Mouse (Mus musculus) ES-E14 (cell line): ENCODE results near the gene Noc3l. TPM values are rescaled to one million over a fixed set of nuclear protein-coding genes. Genes with fewer than 3 reads are reported as not detected.

Experiments
- DNase-seq: peaks from one replicate; pipeline ENCODE4 v3.0.0-alpha.2; 2013; ENCODE audit warnings: low read depth, low spot score
- H3K27ac ChIP-seq: 2 replicates; pipeline ENCODE4 v1.5.1; 2012; ENCODE audit warnings: low read depth, mild to moderate bottlenecking, low read length, moderate library complexity, mixed read lengths; ENCODE audit not compliant: poor library complexity, insufficient read depth, severe bottlenecking
- H3K36me3 ChIP-seq: 2 replicates; pipeline ENCODE4 v1.6.1; 2012; ENCODE audit warnings: mild to moderate bottlenecking, low read length, moderate library complexity, mixed read lengths; ENCODE audit not compliant: control insufficient read depth, poor library complexity, insufficient read depth, severe bottlenecking
- H3K4me1 ChIP-seq, 2 experiments: fragments of 150-350 bp in 1 of 2; sonication (generic) in 1 of 2; 2 replicates each; pipeline ENCODE4 v1.6.1; 2012; ENCODE audit warnings: low read length in 2 of 2, mild to moderate bottlenecking in 1 of 2, mixed read lengths in 1 of 2; ENCODE audit not compliant: control insufficient read depth in 2 of 2, insufficient read depth in 2 of 2, poor library complexity in 1 of 2
- H3K4me3 ChIP-seq, 2 experiments: fragments of 150-350 bp in 1 of 2; sonication (generic) in 1 of 2; 2 replicates each; pipeline ENCODE4 v1.5.1; 2012; ENCODE audit warnings: low read length in 2 of 2, low read depth in 1 of 2, mild to moderate bottlenecking in 1 of 2, mixed read lengths in 1 of 2; ENCODE audit not compliant: insufficient read depth in 1 of 2, poor library complexity in 1 of 2, severe bottlenecking in 1 of 2
- H3K9ac ChIP-seq: 2 replicates; pipeline ENCODE4 v1.6.1; 2012; ENCODE audit warnings: low read depth, mild to moderate bottlenecking, low read length, mixed read lengths; ENCODE audit not compliant: poor library complexity, insufficient read depth, severe bottlenecking
- H3K9me3 ChIP-seq: fragments of 150-350 bp; sonication (generic); 2 replicates; pipeline ENCODE4 v1.6.1; 2012; ENCODE audit warnings: low read depth, mild to moderate bottlenecking, low read length; ENCODE audit not compliant: control insufficient read depth, insufficient read depth
- CHD2 ChIP-seq: IDR thresholded peaks from 2 replicates; pipeline ENCODE4 v1.6.1; 2014; ENCODE audit warnings: mild to moderate bottlenecking, low read depth, low read length, inconsistent platforms
- HCFC1 ChIP-seq: IDR thresholded peaks from 2 replicates; pipeline ENCODE4 v1.6.1; 2012; ENCODE audit warnings: low read length, inconsistent platforms, borderline replicate concordance; ENCODE audit not compliant: insufficient read depth
- MAFK ChIP-seq: IDR thresholded peaks from 2 replicates; pipeline ENCODE4 v1.6.1; 2014; ENCODE audit warnings: mild to moderate bottlenecking, low read depth, low read length, inconsistent platforms; ENCODE audit not compliant: insufficient read depth
- ZC3H11A ChIP-seq: IDR thresholded peaks from 2 replicates; pipeline ENCODE4 v1.6.1; 2012; ENCODE audit warnings: low read depth, mild to moderate bottlenecking, inconsistent platforms, low read length, borderline replicate concordance
- ZNF384 ChIP-seq: IDR thresholded peaks from 2 replicates; pipeline ENCODE4 v1.6.1; 2012; ENCODE audit warnings: low read depth, low read length, inconsistent platforms
- in situ Hi-C, 2 experiments: fragments of 600-800 bp; cut with MboI; formaldehyde crosslinking; loops; one replicate each; pipeline ENCODE4 v1.15.1; 2025; ENCODE audit warnings: low sequenced_read_pairs in 2 of 2, inconsistent platforms in 1 of 2; ENCODE audit not compliant: unreplicated experiment in 2 of 2
- total RNA-seq: library from RNA; depleted of rRNA; stranded (reverse); fragments of 300-350 nt; gene quantifications from 2 replicates; pipeline ENCODE4 v1.2.3, GENCODE M21; 2012

Noc3l gene
- total RNA-seq, 1 experiment = 29.9 TPM

DNA sequence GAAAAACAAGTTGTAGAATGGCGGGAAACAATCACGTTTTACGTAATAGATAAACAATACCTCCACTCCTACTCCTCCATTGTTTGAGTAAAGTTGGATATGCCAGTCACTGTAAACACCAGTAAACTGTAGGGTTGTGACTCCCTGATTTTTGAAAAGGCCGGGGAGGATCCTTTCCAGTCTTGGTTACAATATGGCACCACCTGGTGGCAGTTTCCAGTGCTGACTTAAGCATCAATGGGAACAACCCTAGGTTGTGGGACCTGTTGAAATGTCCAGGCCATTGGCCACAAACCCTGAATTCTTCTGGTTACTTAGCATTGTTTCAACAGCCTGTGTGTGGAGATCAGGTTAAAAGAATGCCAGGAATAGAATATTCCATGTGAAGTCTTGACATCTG lies 43.5 kb downstream of the Noc3l start:
- Histone ChIP-seq H3K9ac (no peak overlapping the region), H3K27ac (no peak overlapping the region), H3K4me1 (no peaks in the 10 kb centered on the region), H3K9me3 (no peaks in the 10 kb centered on the region), H3K4me3 (no peak overlapping the region), H3K36me3 (no peaks in the 10 kb centered on the region)
- peak; percentile 42 for DNase-seq
- TF ChIP-seq ZC3H11A (peak; percentile 45), HCFC1 (no peak)
- in situ Hi-C loops = loop anchor here in 1 of 2 experiments (10.0 kb wide), 1 partner anchor 351 kb away; no protein-coding TSS in a partner anchor

DNA sequence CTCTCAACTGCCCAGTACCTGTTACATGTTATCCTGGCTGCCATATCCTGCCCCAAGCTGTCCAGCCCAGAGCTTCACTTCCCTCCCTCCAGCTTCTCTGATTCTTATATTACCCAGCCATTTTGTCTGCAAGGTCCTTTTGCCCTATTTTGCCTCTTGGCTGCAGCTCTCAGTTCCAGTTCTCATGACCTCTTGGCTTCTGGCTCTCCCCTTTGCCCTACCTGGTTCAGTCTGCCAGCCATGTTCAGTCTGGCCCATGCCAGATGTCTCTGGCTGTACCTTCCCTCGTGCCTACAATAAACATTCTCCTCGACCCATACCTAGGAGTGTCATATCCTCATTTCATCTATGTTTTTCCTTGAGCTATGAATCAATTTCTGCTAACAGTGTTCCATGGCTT lies 52.7 kb downstream of the Noc3l start:
- H3K4me1 ChIP-seq = no peaks in the 10 kb centered on the region
- no peak for DNase-seq
- no peaks in the 10 kb centered on the region for H3K9me3 ChIP-seq
- no peak overlapping the region for H3K4me3 ChIP-seq
- in situ Hi-C loops = loop anchor here in 1 of 2 experiments (25.0 kb wide), 1 partner anchor 329 kb away; no protein-coding TSS in a partner anchor
- no peaks in the 10 kb centered on the region for H3K36me3 ChIP-seq
- no peak overlapping the region for H3K27ac ChIP-seq
- no peak overlapping the region for H3K9ac ChIP-seq
- no peak for TF ChIP-seq CHD2
- no peak for TF ChIP-seq ZC3H11A

DNA sequence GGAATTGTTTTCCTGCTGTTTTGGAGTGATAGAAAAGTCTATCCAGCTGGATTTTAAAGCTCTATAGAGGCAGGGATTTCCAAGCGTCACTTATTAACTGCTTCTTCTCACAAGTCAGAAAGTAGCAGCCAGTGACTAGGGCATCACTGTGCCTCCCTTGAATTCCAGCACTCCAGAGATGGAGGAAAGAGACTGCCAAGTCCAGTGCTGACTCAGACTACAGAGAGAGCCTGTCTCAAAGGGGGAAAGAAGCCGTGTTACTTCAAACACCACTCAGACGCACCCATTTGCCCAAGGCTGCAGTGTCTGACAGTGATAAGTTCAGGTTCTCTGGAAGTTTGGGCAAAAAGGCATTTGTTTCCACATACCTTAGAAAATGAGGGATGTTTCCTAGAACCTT lies 58.6 kb downstream of the Noc3l start:
- H3K27ac ChIP-seq = no peak overlapping the region
- no peaks in the 10 kb centered on the region for H3K36me3 ChIP-seq
- H3K9me3 ChIP-seq = no peaks in the 10 kb centered on the region
- no peak overlapping the region for H3K9ac ChIP-seq
- no peak overlapping the region for H3K4me3 ChIP-seq
- in situ Hi-C loops = loop anchor here in 1 of 2 experiments (25.0 kb wide), 1 partner anchor 323 kb away; no protein-coding TSS in a partner anchor
- 0 out of 4 replicates have a peak, but pooled peaks cover 0 to 3% of the 10 kb centered on the region in 2 experiments for H3K4me1 ChIP-seq
- no peak for TF ChIP-seq HCFC1
- no peak for TF ChIP-seq ZC3H11A
- TF ChIP-seq ZNF384 = no peak
- no peak for TF ChIP-seq MAFK
- TF ChIP-seq CHD2 = no peak
- DNase-seq = no peak

DNA sequence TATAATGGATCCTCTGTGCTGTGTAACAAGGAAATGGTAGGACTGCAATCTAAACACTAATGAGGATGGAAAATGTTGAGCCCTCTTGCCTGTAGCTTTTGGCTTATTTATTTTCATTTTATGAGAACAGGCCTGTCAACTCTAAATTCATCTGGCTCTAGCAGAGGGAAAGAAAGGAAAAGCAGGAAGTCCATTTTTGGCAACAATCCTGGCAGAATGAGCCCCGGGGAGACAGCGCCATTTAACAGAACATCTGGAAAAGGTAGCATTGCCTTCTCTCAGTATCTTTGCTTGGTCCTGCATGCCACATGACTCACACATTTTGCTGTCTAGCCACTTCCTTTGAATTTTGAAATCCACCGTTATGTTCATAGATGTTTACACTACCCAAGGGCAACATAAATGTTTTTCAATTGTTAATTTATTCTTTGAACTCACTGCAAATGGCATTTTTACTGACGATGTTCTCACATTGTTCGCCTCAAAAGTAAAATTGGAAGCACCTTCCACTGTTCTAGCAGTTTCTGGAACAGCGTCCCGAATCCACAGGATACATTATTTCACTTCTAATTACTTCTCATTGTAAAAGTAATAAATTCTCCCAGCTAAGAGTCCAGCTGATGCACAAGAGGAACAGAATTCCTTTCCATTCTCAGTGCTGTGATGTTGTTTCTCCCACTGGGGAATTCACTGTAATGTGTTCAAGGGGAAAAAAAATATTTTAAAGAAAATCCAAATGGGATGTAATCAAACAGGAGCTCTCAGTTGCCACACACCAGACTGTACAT lies 60.2 kb downstream of the Noc3l start:
- in situ Hi-C loops = loop anchor here in 1 of 2 experiments (25.0 kb wide), 1 partner anchor 322 kb away; no protein-coding TSS in a partner anchor
- no peak for DNase-seq
- H3K4me1 ChIP-seq = 0 out of 4 replicates have a peak, but pooled peaks cover 0 to 3% of the 10 kb centered on the region in 2 experiments

More for the DNA sequence above, 60.2 kb downstream of the Noc3l start:
- Histone ChIP-seq H3K9ac (no peak overlapping the region), H3K9me3 (no peaks in the 10 kb centered on the region), H3K27ac (no peak overlapping the region), H3K4me3 (no peak overlapping the region), H3K36me3 (no peaks in the 10 kb centered on the region)
- no peak for TF ChIP-seq HCFC1
- no peak for TF ChIP-seq CHD2
- TF ChIP-seq ZNF384 = no peak
